In genomic region chr7:4922931-4923565, GRCm38 (mm10) we compare ENCODE assay signal across 9 mouse cellular contexts. TPM values are rescaled to one million over a fixed set of nuclear protein-coding genes. Genes with fewer than 3 reads are reported as not detected.
DNase-seq lines count a peak whose midpoint lies in the region; ATAC-seq lines count a peak whose summit lies in the region.
"Had no signal": no experiment of that assay in that cellular context is flagged by ENCODE, and none has a peak within 500 bp of the region (broad histone marks: within the 10 kb centered on the region; RNA-seq: fewer than 3 reads in every experiment).

No protein-coding gene starts in this region.

- peak overlapping the region; percentile 26 for H3K4me3 ChIP-seq in liver, embryonic 11.5 days (ENCODE audit: low read depth, low read length)

- peaks cover 29% of the 10 kb centered on the region for H3K36me3 ChIP-seq in liver, embryonic 11.5 days (ENCODE audit: control insufficient read depth, insufficient read depth, low read length)

- peaks cover 28% of the 10 kb centered on the region for H3K4me1 ChIP-seq in liver, embryonic 11.5 days (replicated peaks; ENCODE audit: control insufficient read depth, insufficient read depth, low read length)

- ATAC-seq in liver, embryonic 11.5 days (replicated peaks; ENCODE audit: low FRiP score), result no peak

- H3K27ac ChIP-seq in liver, embryonic 11.5 days (ENCODE audit: low read depth, low read length), result 0 out of 2 replicates have a peak overlapping the region, but pooled peaks have one; percentile 13
- H3K27ac ChIP-seq: macrophage had no signal

- peak overlapping the region; percentile 69 for H3K4me2 ChIP-seq in liver, embryonic 11.5 days

- peak; percentile 96 for DNase-seq in heart, adult 11 months
- no peak for DNase-seq in heart, adult 9 months (ENCODE audit: low spot score in 2 of 2)
- peak; percentile 90 for DNase-seq in cerebellum, adult 9-10 months
- peak; percentile 75 to 84 for DNase-seq in frontal cortex, postnatal 10 days (ENCODE audit: low spot score in 2 of 2)
- DNase-seq in kidney, postnatal 10 days, result peak; percentile 73
- no peak for DNase-seq in liver, embryonic 11.5 days (ENCODE audit: low spot score)
- peak; percentile 75 for DNase-seq in right cerebral cortex, adult 18-20 months
- no peak for DNase-seq in spleen, postnatal 10 days (ENCODE audit: low spot score in 2 of 2)

- 2% methylated on average over 14 of the region's 14 CpGs for WGBS in liver, embryonic 11.5 days

- H3K9ac ChIP-seq in liver, embryonic 11.5 days (ENCODE audit: low read depth, low read length), result no peak overlapping the region

- peaks cover 26% of the 10 kb centered on the region for H3K27me3 ChIP-seq in liver, embryonic 11.5 days (replicated peaks; ENCODE audit: control insufficient read depth, insufficient read depth, low read length)

- H3K9me3 ChIP-seq in liver, embryonic 11.5 days (ENCODE audit: control insufficient read depth, low read length), result no peaks in the 10 kb centered on the region

RNA-seq across cellular contexts. Expression of gene Nat14, which starts 1.2 kb away (rescaled TPM):
- 1.4 and 1.5 TPM in 2 replicates for polyA plus RNA-seq in liver, embryonic 11.5 days (2014; fragmentation: Nextera tagmentation; extraction: Ambion mirVana)

RNA-seq across cellular contexts. Expression of gene Ssc5d, which starts 2.5 kb away (rescaled TPM):
- 0.70 and 0.82 TPM in 2 replicates for polyA plus RNA-seq in liver, embryonic 11.5 days (2014; fragmentation: Nextera tagmentation; extraction: Ambion mirVana)

RNA-seq across cellular contexts. Expression of gene Zfp628, which starts 8.0 kb away (rescaled TPM):
- 3.3 and 3.5 TPM in 2 replicates for polyA plus RNA-seq in liver, embryonic 11.5 days (2014; fragmentation: Nextera tagmentation; extraction: Ambion mirVana)

RNA-seq across cellular contexts. Expression of gene Gm36210, which starts 16.7 kb away (rescaled TPM):
- 0.22 TPM in 1 of 2 replicates, not detected in the other for polyA plus RNA-seq in liver, embryonic 11.5 days (2014; fragmentation: Nextera tagmentation; extraction: Ambion mirVana)
- polyA plus RNA-seq: macrophage had no signal

RNA-seq across cellular contexts. Expression of gene Sbk2, which starts 41.2 kb away (rescaled TPM):
- polyA plus RNA-seq in liver, embryonic 11.5 days (2014; fragmentation: Nextera tagmentation; extraction: Ambion mirVana), result 0.22 TPM in 1 of 2 replicates, not detected in the other

Comparison
In these comparisons a context has a peak if more than half of its experiments do, and no peak if none do; other contexts are left out.
1. DNase-seq: peak in heart, adult 11 months (single experiment), cerebellum, adult 9-10 months (single experiment), frontal cortex, postnatal 10 days (2 of 2), kidney, postnatal 10 days (single experiment) and right cerebral cortex, adult 18-20 months (single experiment); none in heart, adult 9 months (0 of 2), liver, embryonic 11.5 days (single experiment) and spleen, postnatal 10 days (0 of 2).